Mouse (Mus musculus) cerebellum, adult 9-11 months (tissue): ENCODE results near the gene Meis2.

Experiments used
- DNase-seq: peaks from one replicate; pipeline ENCODE4 v3.0.0; 2022

The Meis2 gene

GRCm38 (mm10) chr2:116065570-116066005 is at the start of gene Meis2:
Meis2 (minus strand) TSS chr2:116065839.
- no peak for DNase-seq

- no peak for DNase-seq
Measured at GRCm38 (mm10) chr2:116106194-116106593, 40.6 kb upstream of the Meis2 start.

GRCm38 (mm10) chr2:116105179-116105578 is 39.5 kb upstream of the Meis2 start:
- DNase-seq: no peak

GRCm38 (mm10) chr2:116103411-116103996 is 37.9 kb upstream of the Meis2 start:
- DNase-seq: no peak

- DNase-seq: no peak
Measured at GRCm38 (mm10) chr2:116101221-116101620, 35.6 kb upstream of the Meis2 start.

- DNase-seq: no peak
Measured at GRCm38 (mm10) chr2:116080961-116081360, 15.3 kb upstream of the Meis2 start.

- no peak for DNase-seq
Measured at GRCm38 (mm10) chr2:116078841-116079240, 13.2 kb upstream of the Meis2 start.

- no peak for DNase-seq
Measured at GRCm38 (mm10) chr2:116077716-116078115, 12.1 kb upstream of the Meis2 start.

GRCm38 (mm10) chr2:116076752-116077480 is 11.3 kb upstream of the Meis2 start:
- no peak for DNase-seq

GRCm38 (mm10) chr2:116075902-116076301 is 10.3 kb upstream of the Meis2 start:
- DNase-seq: no peak

- no peak for DNase-seq
Measured at GRCm38 (mm10) chr2:116075477-116075876, 9.8 kb upstream of the Meis2 start.

GRCm38 (mm10) chr2:116074726-116075440 is 9.2 kb upstream of the Meis2 start:
- DNase-seq: no peak

- DNase-seq: no peak
Measured at GRCm38 (mm10) chr2:116074061-116074460, 8.4 kb upstream of the Meis2 start.

- DNase-seq: no peak
Measured at GRCm38 (mm10) chr2:116073311-116073904, 7.8 kb upstream of the Meis2 start.

GRCm38 (mm10) chr2:116072706-116073105 is 7.1 kb upstream of the Meis2 start:
- no peak for DNase-seq

- no peak for DNase-seq
Measured at GRCm38 (mm10) chr2:116072321-116072640, 6.6 kb upstream of the Meis2 start.

- no peak for DNase-seq
Measured at GRCm38 (mm10) chr2:116071571-116072320, 6.1 kb upstream of the Meis2 start.

GRCm38 (mm10) chr2:116070614-116071425 is 5.2 kb upstream of the Meis2 start:
- no peak for DNase-seq

GRCm38 (mm10) chr2:116069451-116070225 is 4.0 kb upstream of the Meis2 start:
- no peak for DNase-seq

GRCm38 (mm10) chr2:116068901-116069300 is 3.3 kb upstream of the Meis2 start:
- no peak for DNase-seq

GRCm38 (mm10) chr2:116068461-116068860 is 2.8 kb upstream of the Meis2 start:
- DNase-seq: no peak
